Mouse (Mus musculus): ENCODE measurements around the gene Rgs6.

GRCm38 (mm10) chr12:83087010-83087409, 498.9 kb downstream of the Rgs6 start:
- TF ChIP-seq POLR2A (IDR thresholded peaks at IDR 0.05; ENCODE audit: borderline replicate concordance, low read depth, low read length) (no peak), CTCF (IDR thresholded peaks at IDR 0.05; ENCODE audit: low read depth, low read length) (no peak)

Data from bone marrow macrophage, adult 2 months (primary cell).